Mouse (Mus musculus): ENCODE data around the gene Slc35b2.

DNA sequence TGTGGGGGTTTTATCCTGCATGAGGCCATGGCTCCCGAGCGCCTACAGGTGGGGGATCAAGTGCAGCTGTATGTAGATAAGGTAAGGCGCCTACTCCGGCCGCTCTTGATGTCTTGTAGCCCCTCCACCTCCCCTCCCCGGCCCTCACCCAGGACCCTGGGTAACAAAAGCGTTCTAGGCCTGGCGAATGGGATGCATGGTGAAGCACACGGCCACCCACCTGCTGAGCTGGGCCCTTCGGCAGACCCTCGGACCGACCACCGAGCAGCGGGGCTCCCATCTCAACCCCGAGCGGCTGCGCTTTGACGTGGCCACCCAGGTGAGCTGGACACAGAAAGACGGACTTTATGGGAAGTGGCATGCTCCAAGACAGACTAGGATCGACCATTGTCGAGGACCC lies 46.5 kb upstream of the Slc35b2 start:
- TF ChIP-seq CTCF (conservative IDR thresholded peaks at IDR 0.05; ENCODE audit: low read length) (no peak), NANOG (IDR thresholded peaks at IDR 0.05; ENCODE audit: borderline replicate concordance, low read length) (no peak)

Data from E14TG2a.4 (cell line).